Mouse (Mus musculus): ENCODE results near the gene Olfr1025-ps1.

Olfr1025-ps1 gene

GRCm38 (mm10) chr2:85914893-85915292 is at the start of gene Olfr1025-ps1:
Gene Olfr1025-ps1, plus strand, starts transcription at chr2:85915193.
- no peak for DNase-seq (ENCODE audit: low spot score in 2 of 2)

- DNase-seq (ENCODE audit: low spot score in 2 of 2) = no peak
These were observed 46.7 kb upstream of the Olfr1025-ps1 start, which contains the start of gene Olfr1022 for GRCm38 (mm10) chr2:85868294-85868693. Gene Olfr1022, plus strand, starts transcription at chr2:85868594.

GRCm38 (mm10) chr2:85885340-85885739 is 29.7 kb upstream of the Olfr1025-ps1 start, which contains the start of gene Olfr1023:
Gene Olfr1023, plus strand, starts transcription at chr2:85885640.
- DNase-seq (ENCODE audit: low spot score in 2 of 2) = no peak

GRCm38 (mm10) chr2:85904952-85905351 is 10.0 kb upstream of the Olfr1025-ps1 start, which contains the start of gene Olfr1024:
Gene Olfr1024, minus strand, starts transcription at chr2:85905052.
- no peak for DNase-seq (ENCODE audit: low spot score in 2 of 2)

- DNase-seq (ENCODE audit: low spot score in 2 of 2) = no peak
These were observed 1.8 kb upstream of the Olfr1025-ps1 start for GRCm38 (mm10) chr2:85913197-85913596.

- DNase-seq (ENCODE audit: low spot score in 2 of 2) = no peak
These were observed 6.3 kb downstream of the Olfr1025-ps1 start, which contains the start of gene Olfr1026 for GRCm38 (mm10) chr2:85921258-85921657. Gene Olfr1026, plus strand, starts transcription at chr2:85921558.

- no peak for DNase-seq (ENCODE audit: low spot score in 2 of 2)
These were observed 35.1 kb downstream of the Olfr1025-ps1 start, which contains the start of gene Olfr1028 for GRCm38 (mm10) chr2:85950137-85950536. Gene Olfr1028, plus strand, starts transcription at chr2:85950437.

All from right cerebral cortex, adult 2 months (tissue).